Mouse (Mus musculus): ENCODE results near the gene Pak6.

DNA sequence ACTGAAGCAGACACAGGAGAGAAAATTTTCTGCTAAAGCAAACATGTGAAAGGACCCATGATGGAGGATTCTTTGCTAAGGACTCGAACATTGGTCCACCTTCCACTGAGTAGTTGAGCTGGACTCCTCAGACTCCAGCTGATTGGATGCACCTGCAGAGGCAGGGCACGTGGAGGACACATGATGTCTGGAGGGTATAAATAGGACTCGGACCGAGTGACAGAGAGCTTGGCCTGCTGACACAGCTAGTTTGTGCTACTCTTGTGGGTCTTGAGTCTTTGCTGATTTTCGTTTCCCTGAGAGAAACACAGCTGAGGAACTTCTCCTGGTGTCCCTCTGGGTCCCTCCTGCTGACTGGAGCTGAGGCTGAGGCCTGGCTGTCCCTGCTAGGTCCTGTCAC is 16.4 kb upstream of the Pak6 start:
- no peak for TF ChIP-seq POLR2A (IDR thresholded peaks at IDR 0.05; ENCODE audit: insufficient read depth, low read length)
- TF ChIP-seq CTCF (IDR thresholded peaks at IDR 0.05; ENCODE audit: low read depth, low read length): no peak
- no peak for TF ChIP-seq EP300 (IDR thresholded peaks at IDR 0.05; ENCODE audit: insufficient read depth, low read depth, low read length)

All from ES-Bruce4 (cell line).